Mouse (Mus musculus): Measurements from ENCODE around the gene Chchd10.

Chchd10 gene

GRCm38 (mm10) chr10:75951424-75952050 is 18.6 kb downstream of the Chchd10 start:
- Histone ChIP-seq H3K36me3 (ENCODE audit: control insufficient read depth, insufficient read depth, low read length, poor library complexity, severe bottlenecking) (no peaks in the 10 kb centered on the region), H3K27me3 (ENCODE audit: control insufficient read depth, insufficient read depth, low read length, poor library complexity, severe bottlenecking) (no peaks in the 10 kb centered on the region)
- peak; percentile 83 for DNase-seq (ENCODE audit: low read depth, low spot score)

GRCm38 (mm10) chr10:75954381-75954811 is 21.5 kb downstream of the Chchd10 start, which contains the start of gene Gm5134:
TSS of gene Gm5134 (plus strand) at chr10:75954514.
- DNase-seq (ENCODE audit: low read depth, low spot score), result peak; percentile 38
- Histone ChIP-seq H3K27me3 (ENCODE audit: control insufficient read depth, insufficient read depth, low read length, poor library complexity, severe bottlenecking) (no peaks in the 10 kb centered on the region), H3K36me3 (ENCODE audit: control insufficient read depth, insufficient read depth, low read length, poor library complexity, severe bottlenecking) (no peaks in the 10 kb centered on the region)

GRCm38 (mm10) chr10:75973846-75974245 is 40.9 kb downstream of the Chchd10 start:
- H3K36me3 ChIP-seq (ENCODE audit: control insufficient read depth, insufficient read depth, low read length, poor library complexity, severe bottlenecking), result no peaks in the 10 kb centered on the region
- no peak for DNase-seq (ENCODE audit: low read depth, low spot score)
- H3K27me3 ChIP-seq (ENCODE audit: control insufficient read depth, insufficient read depth, low read length, poor library complexity, severe bottlenecking), result no peaks in the 10 kb centered on the region

- Histone ChIP-seq H3K27me3 (ENCODE audit: control insufficient read depth, insufficient read depth, low read length, poor library complexity, severe bottlenecking) (no peaks in the 10 kb centered on the region), H3K36me3 (ENCODE audit: control insufficient read depth, insufficient read depth, low read length, poor library complexity, severe bottlenecking) (no peaks in the 10 kb centered on the region)
- peak; percentile 75 for DNase-seq (ENCODE audit: low read depth, low spot score)
Measured at GRCm38 (mm10) chr10:75975216-75975615, 42.3 kb downstream of the Chchd10 start.

- H3K27me3 ChIP-seq (ENCODE audit: control insufficient read depth, insufficient read depth, low read length, poor library complexity, severe bottlenecking), result no peaks in the 10 kb centered on the region
- peak; percentile 44 for DNase-seq (ENCODE audit: low read depth, low spot score)
- no peaks in the 10 kb centered on the region for H3K36me3 ChIP-seq (ENCODE audit: control insufficient read depth, insufficient read depth, low read length, poor library complexity, severe bottlenecking)
Measured at GRCm38 (mm10) chr10:75978119-75978834, 45.3 kb downstream of the Chchd10 start.

GRCm38 (mm10) chr10:75978835-75979157 is 45.9 kb downstream of the Chchd10 start:
- no peaks in the 10 kb centered on the region for H3K36me3 ChIP-seq (ENCODE audit: control insufficient read depth, insufficient read depth, low read length, poor library complexity, severe bottlenecking)
- DNase-seq (ENCODE audit: low read depth, low spot score), result no peak

GRCm38 (mm10) chr10:75979432-75979831 is 46.5 kb downstream of the Chchd10 start:
- Histone ChIP-seq H3K36me3 (ENCODE audit: control insufficient read depth, insufficient read depth, low read length, poor library complexity, severe bottlenecking) (no peaks in the 10 kb centered on the region), H3K27me3 (ENCODE audit: control insufficient read depth, insufficient read depth, low read length, poor library complexity, severe bottlenecking) (no peaks in the 10 kb centered on the region)
- DNase-seq (ENCODE audit: low read depth, low spot score), result no peak

More at GRCm38 (mm10) chr10:75978835-75979157, 45.9 kb downstream of the Chchd10 start:
- no peaks in the 10 kb centered on the region for H3K27me3 ChIP-seq (ENCODE audit: control insufficient read depth, insufficient read depth, low read length, poor library complexity, severe bottlenecking)

All from splenic B cell, adult 2 months (primary cell).